Mouse (Mus musculus) lung, postnatal 25 days (tissue): ENCODE results near the gene Cntnap3.
"Not testable (repeated sequence)": the region's sequence is repeated elsewhere in the genome, so short reads cannot be mapped to it uniquely, and the experiment has no call there.

Experiments
- DNase-seq: peaks from one replicate; pipeline ENCODE4 v3.0.0; 2022; ENCODE audit warnings: low spot score

Gene Cntnap3

DNA sequence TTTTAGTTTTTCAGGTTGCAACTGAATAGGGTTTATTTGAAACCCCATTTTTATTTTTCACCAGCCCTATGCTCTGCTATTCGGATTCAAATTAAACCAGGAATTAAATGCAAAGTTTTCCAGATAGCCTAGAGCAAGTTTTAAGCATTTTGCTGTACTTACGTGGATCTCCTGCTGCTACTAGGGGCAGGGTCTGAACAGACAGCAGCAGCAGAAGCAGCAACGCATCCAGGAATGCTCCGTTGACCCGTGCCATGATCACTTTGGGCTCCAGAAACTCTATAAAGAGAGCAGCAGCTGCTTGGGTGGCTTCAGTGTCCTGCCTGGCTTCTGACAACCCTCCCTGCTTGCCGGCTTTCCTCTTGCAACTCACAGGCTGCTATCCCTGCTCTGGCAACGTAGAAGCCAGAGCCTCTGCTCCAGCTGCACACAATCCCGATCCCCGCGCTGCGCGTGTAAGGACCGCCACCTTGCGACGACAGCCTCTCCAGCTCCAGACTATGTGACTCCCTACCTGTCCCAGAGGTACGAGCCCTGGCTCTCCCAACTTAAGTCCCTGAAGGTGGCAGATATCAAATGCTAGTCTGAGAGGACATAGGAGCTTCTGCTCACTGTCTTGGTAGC, at the start of gene Cntnap3:
Cntnap3 (minus strand) TSS at position 371 of the 624 bp plus-strand sequence.
- no peak for DNase-seq

GRCm38 (mm10) chr13:64917191-64917590, 13.4 kb upstream of the Cntnap3 start, which contains the start of gene Spata31:
Gene Spata31, plus strand, starts transcription at chr13:64917406.
- DNase-seq, result no peak

DNA sequence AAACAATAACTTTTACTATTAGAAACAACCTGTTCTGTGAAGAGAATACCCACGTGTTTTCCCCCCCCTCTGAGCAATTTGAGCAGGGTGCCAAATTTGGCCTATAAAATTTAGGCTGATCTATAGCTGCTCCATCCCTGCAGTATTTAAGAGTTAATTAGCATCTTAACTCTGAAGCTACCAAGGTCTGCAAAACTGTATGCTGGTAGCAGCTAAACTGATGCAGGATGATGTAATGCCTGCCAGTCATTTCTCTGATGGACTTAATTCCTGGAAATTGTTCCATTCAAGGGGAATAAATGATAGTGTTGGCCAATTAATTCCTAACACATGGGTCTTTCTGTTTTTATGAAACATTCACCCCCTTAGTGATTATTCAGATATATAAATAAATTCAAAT, 623 bp downstream of the Cntnap3 start:
- DNase-seq, result no peak

DNA sequence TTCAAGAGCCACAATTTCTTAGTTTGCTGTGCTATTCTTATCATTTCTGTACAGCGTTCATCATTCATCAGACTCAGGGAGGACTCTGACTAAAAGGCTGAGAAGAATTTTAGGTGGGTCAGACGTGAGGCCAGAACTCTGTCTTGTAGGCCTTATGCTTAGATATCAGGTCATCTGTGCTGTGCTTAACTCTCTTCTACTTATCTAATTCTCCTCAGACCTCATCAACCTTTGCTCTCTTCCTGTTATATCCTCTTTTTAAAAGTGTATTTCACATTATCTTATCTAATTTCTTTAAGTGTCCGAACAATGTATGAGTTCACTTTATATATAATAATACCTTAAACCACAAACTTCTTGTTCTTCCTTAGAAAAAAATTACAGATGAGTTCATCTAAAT, 38.4 kb downstream of the Cntnap3 start:
- no peak for DNase-seq

- not testable (repeated sequence) for DNase-seq
Measured at GRCm38 (mm10) chr13:64824856-64825255, 78.9 kb downstream of the Cntnap3 start.

- DNase-seq, result no peak
Measured at GRCm38 (mm10) chr13:64745383-64745782, 158.4 kb downstream of the Cntnap3 start.

DNA sequence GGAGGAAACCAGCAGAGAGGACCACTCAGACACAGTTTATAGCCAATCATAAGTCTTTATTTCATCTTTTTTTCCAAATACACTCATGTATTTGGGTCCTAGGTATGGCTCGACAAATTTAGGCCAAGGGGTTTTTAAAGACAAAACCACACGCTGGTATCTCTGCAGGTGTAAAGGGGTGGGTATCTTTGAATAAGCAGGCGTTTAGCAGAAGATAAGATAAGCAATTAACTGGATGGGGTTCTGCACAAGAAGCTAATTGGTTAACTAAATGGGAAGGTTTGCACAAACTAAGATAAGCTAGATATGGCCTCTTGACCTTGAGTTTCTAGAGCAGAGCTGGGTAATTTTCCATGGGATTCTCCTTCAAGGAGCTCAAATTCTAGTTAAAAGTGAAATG, 171.5 kb downstream of the Cntnap3 start:
- no peak for DNase-seq

DNA sequence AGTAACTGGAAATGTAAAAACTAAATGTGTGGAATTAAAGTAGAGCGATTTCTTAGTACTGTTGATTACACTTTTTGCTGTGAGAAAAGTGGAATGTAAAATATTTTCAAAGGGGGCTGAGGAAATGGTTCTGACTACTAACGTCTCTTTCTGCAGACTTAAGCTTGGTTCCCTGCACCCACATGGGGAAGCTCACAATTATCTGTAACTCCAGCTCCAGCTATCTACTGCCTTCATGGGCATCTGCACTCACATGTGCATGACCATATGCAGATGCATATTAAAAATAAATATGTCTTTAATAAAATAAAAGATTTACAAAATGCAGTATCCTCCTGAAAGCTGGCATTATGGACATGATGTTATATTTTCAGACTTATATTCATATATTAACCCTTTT, 187.0 kb downstream of the Cntnap3 start:
- DNase-seq, result no peak

DNA sequence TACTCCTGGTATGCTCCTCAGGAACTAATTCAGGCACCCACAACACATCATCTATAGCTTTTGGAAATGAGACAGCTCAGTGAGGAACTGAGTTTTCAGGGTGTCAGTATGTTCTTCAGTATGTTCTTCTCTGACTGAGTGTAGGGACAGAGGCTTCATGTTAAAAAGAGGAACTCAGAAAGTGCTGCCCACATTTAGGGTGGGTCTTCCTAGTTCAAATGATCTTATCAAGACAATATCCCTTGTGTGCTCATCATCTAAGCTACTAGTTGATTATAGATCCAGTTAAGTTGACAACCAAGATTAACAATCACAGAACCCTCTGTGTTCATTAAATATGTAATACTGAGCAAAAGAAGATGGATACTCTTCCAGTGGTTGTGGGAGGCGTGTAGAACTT, 211.3 kb downstream of the Cntnap3 start:
- DNase-seq, result no peak
